Mouse (Mus musculus) adipocyte (in vitro differentiated cells): ENCODE measurements at regions not wholly inside any gene's neighbourhood (a gene's known extent, or its start where the extent isn't known, plus 50 kb on each side); places are given as distances from the start of the nearest gene placed in this dataset.

Experiments used
- DNase-seq: peaks from one replicate; pipeline ENCODE4 v3.0.0-alpha.2; 2016; ENCODE audit warnings: low spot score

- DNase-seq: peak; percentile 60
Observed at GRCm38 (mm10) chr1:193632115-193632514, 262.0 kb upstream of the Camk1g start.

GRCm38 (mm10) chr1:193629887-193630286, 259.8 kb upstream of the Camk1g start:
- DNase-seq: peak; percentile 56

- peak; percentile 20 for DNase-seq
Observed at GRCm38 (mm10) chr1:193626924-193627849, 257.1 kb upstream of the Camk1g start.

GRCm38 (mm10) chr1:193625101-193625956, 255.2 kb upstream of the Camk1g start:
- peak; percentile 92 for DNase-seq

GRCm38 (mm10) chr1:193623571-193623970, 253.5 kb upstream of the Camk1g start:
- DNase-seq: no peak

- no peak for DNase-seq
Observed at GRCm38 (mm10) chr1:193618250-193618649, 248.2 kb upstream of the Camk1g start.

- no peak for DNase-seq
Observed at GRCm38 (mm10) chr1:193610471-193610870, 240.4 kb upstream of the Camk1g start.

- peak; percentile 62 for DNase-seq
Observed at GRCm38 (mm10) chr1:193599895-193600294, 229.8 kb upstream of the Camk1g start.

GRCm38 (mm10) chr1:193599163-193599562, 229.1 kb upstream of the Camk1g start:
- peak; percentile 22 for DNase-seq

GRCm38 (mm10) chr1:193590301-193590829, 220.3 kb upstream of the Camk1g start:
- DNase-seq: no peak

GRCm38 (mm10) chr1:193588477-193589464, 218.7 kb upstream of the Camk1g start:
- DNase-seq: peak; percentile 85

GRCm38 (mm10) chr1:193587317-193587716, 217.2 kb upstream of the Camk1g start:
- no peak for DNase-seq

GRCm38 (mm10) chr1:193586896-193587295, 216.8 kb upstream of the Camk1g start:
- no peak for DNase-seq

GRCm38 (mm10) chr1:193583791-193584190, 213.7 kb upstream of the Camk1g start:
- DNase-seq: no peak

GRCm38 (mm10) chr1:193580393-193580792, 210.3 kb upstream of the Camk1g start:
- DNase-seq: no peak

- no peak for DNase-seq
Observed at GRCm38 (mm10) chr1:193579671-193580070, 209.6 kb upstream of the Camk1g start.

- peak; percentile 72 for DNase-seq
Observed at GRCm38 (mm10) chr1:193578661-193579175, 208.6 kb upstream of the Camk1g start.

GRCm38 (mm10) chr1:193577821-193578220, 207.7 kb upstream of the Camk1g start:
- DNase-seq: no peak

- DNase-seq: peak; percentile 88
Observed at GRCm38 (mm10) chr1:193575986-193576713, 206.1 kb upstream of the Camk1g start.

- DNase-seq: no peak
Observed at GRCm38 (mm10) chr1:193572827-193573226, 202.7 kb upstream of the Camk1g start.
